Mouse (Mus musculus): ENCODE results near the gene Ifna14. TPM values are rescaled to one million over a fixed set of nuclear protein-coding genes. Genes with fewer than 3 reads are reported as not detected.
"Not testable (repeated sequence)": the region's sequence is repeated elsewhere in the genome, so short reads cannot be mapped to it uniquely, and the experiment has no call there.

The Ifna14 gene
- total RNA-seq (2014; fragmentation: Nextera tagmentation) (not detected in 2 replicates), total RNA-seq (2017) (not detected in 2 replicates)

DNA sequence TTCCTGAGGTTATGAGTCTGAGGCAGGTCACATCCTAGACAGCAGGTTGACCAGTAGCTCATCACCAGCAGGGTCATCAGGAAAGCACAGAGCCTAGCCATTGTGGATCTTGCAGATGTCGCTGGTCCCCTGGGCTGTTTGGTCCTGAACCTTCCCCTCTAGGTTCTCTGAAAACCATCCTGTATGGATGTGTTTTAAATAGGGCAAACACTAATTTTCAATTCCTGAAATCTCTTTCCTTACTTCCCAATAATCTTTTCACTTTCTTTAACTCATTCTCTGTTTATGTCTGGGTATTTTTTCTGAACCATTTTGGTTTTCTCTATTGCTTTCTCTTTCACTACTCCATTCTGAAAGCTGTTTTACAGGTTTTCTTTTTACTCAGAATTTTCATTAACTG, at the start of gene Ifna14:
Gene Ifna14 (minus strand): TSS at position 101 of the 400 bp plus-strand sequence.
- ATAC-seq (replicated peaks; ENCODE audit: poor library complexity, severe bottlenecking): 0 out of 2 replicates have a peak, but pooled peaks have one; percentile 17

GRCm38 (mm10) chr4:88603276-88603675, 31.7 kb upstream of the Ifna14 start, which contains the start of gene Ifna12:
Gene Ifna12 (minus strand): TSS chr4:88603376.
- ATAC-seq (replicated peaks; ENCODE audit: poor library complexity, severe bottlenecking): no peak

- no peak for ATAC-seq (replicated peaks; ENCODE audit: poor library complexity, severe bottlenecking)
Measured at GRCm38 (mm10) chr4:88592285-88592684, 20.7 kb upstream of the Ifna14 start, which contains the start of gene Ifna9. Gene Ifna9 (minus strand): TSS chr4:88592385.

- ATAC-seq (replicated peaks; ENCODE audit: poor library complexity, severe bottlenecking): no peak
Measured at GRCm38 (mm10) chr4:88561791-88562190, 9.8 kb downstream of the Ifna14 start.

GRCm38 (mm10) chr4:88558145-88558544, 13.5 kb downstream of the Ifna14 start, which contains the start of gene Ifna15:
Gene Ifna15 (minus strand): TSS chr4:88558245.
- ATAC-seq (replicated peaks; ENCODE audit: poor library complexity, severe bottlenecking): not testable (repeated sequence)

- peak; percentile 99 for ATAC-seq (replicated peaks; ENCODE audit: poor library complexity, severe bottlenecking)
Measured at GRCm38 (mm10) chr4:88550161-88550945, 21.2 kb downstream of the Ifna14 start.

- no peak for ATAC-seq (replicated peaks; ENCODE audit: poor library complexity, severe bottlenecking)
Measured at GRCm38 (mm10) chr4:88547986-88548385, 23.6 kb downstream of the Ifna14 start.

- ATAC-seq (replicated peaks; ENCODE audit: poor library complexity, severe bottlenecking): peak; percentile 99
Measured at GRCm38 (mm10) chr4:88543649-88544234, 27.9 kb downstream of the Ifna14 start.

DNA sequence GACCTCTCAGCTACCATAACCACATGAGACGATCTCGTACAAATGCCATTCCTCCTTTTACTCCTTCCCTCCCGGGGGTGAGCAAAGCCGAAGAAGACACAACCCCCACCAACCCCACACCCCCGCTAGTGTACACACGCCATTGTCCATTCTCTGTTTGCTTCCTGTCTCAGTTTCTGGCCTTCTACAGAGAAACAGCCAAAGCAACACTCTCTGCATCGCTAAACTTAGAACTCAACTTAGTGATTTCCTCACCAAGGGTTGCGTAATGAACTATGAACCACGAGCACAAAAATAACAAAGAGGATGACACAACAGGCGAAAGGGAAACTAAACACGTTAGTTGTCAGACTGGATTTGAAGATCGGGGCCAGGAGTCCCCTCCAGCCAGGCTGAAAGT, 34.3 kb downstream of the Ifna14 start:
- peak; percentile 97 for ATAC-seq (replicated peaks; ENCODE audit: poor library complexity, severe bottlenecking)

GRCm38 (mm10) chr4:88536640-88537039, 35.0 kb downstream of the Ifna14 start:
- ATAC-seq (replicated peaks; ENCODE audit: poor library complexity, severe bottlenecking): no peak

GRCm38 (mm10) chr4:88535742-88536141, 35.9 kb downstream of the Ifna14 start:
- ATAC-seq (replicated peaks; ENCODE audit: poor library complexity, severe bottlenecking): no peak

- no peak for ATAC-seq (replicated peaks; ENCODE audit: poor library complexity, severe bottlenecking)
Measured at GRCm38 (mm10) chr4:88534903-88535302, 36.7 kb downstream of the Ifna14 start.

DNA sequence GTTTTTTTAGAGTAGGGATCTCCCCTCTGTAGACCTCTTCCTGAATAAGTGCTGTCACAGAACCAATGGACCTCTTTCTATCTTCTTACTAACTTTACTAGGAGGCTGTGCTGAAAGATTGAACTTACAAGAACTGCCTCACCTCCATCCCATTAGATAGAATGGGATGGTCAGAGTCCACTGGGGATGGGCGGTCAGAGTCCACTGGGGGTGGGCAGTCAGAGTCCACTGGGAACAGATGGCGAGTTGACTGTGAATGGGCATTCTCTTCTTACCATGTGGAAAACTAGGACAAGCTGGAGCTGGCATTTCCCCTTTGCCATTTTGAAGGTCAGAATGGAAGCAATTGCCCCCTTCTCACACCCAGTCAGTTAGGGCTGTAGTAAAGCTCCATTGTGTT, 38.1 kb downstream of the Ifna14 start:
- ATAC-seq (replicated peaks; ENCODE audit: poor library complexity, severe bottlenecking): no peak

GRCm38 (mm10) chr4:88530892-88531291, 40.7 kb downstream of the Ifna14 start:
- no peak for ATAC-seq (replicated peaks; ENCODE audit: poor library complexity, severe bottlenecking)

DNA sequence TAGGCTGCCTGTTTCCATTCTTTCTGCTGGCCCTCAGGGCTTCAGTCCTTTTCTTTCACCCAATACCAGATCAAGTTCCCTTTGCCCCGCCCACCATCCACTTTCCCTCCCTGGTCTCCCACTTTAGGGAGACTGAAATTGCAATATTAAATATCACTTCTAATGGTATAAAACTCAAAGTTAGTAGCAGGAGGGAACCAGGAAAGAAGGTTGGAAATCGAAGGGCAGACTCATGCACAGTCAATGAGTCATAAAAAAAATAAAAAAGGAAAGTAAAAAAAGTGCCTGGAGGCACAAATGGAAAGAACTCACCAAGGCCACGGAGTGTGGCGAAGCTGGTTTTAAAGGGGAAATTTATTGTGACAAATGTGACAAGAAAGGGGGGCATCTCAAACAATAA, 41.3 kb downstream of the Ifna14 start:
- no peak for ATAC-seq (replicated peaks; ENCODE audit: poor library complexity, severe bottlenecking)

DNA sequence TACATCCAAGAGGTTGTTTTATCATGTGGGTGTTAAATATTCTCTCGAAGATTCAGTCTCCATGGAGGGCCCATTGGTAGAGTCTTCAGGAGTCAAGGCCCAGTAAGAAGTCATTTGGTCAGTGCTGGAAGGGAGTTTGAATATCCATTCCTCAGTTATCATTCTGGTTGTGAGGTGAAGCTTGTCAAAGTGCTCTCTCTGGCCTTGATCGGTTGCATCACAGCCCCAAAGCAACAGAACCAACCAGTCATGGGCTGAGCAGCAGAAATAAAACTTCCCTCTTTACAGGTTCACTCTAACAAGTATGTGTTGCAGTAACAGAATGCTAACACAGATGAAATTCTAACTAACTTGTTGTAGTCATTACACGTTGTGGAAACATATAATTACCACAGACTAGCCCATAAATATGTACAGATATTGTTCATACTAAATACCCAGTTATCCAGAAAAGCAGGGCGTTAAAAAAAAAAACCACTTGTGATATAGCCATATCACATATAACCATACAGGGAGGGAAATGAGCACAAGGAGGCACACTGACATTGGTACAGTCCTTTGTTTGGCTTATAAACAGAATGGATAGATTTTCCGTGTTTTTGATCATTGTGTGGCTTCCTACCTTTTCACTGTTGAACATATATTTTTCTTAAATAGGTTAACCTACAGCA, 45.1 kb downstream of the Ifna14 start:
- ATAC-seq (replicated peaks; ENCODE audit: poor library complexity, severe bottlenecking): peak; percentile 69

- peak; percentile 76 for ATAC-seq (replicated peaks; ENCODE audit: poor library complexity, severe bottlenecking)
Measured at GRCm38 (mm10) chr4:88525393-88525792, 46.2 kb downstream of the Ifna14 start.

GRCm38 (mm10) chr4:88523241-88523640, 48.4 kb downstream of the Ifna14 start:
- peak; percentile 34; the same call in 1 of the 2 replicates for ATAC-seq (replicated peaks; ENCODE audit: poor library complexity, severe bottlenecking)

DNA sequence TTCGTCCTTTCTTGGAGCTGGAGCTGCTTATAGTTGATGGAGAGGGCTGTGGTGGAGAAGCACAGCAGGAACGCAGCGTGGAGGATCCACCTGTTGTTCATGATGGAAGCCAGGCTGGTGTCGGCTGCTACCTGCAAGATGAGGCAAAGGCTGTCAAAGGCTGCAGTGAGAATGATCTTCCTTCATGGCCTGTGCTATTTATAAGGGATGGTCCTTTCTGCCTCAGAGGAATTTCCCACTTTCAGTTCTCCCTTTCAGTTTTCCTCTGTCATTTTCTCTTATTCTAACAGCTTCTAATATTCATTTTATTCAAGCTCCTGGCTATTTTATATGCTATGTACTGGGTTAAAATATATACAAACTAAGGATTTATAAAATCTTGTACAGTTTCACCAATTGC, 48.9 kb downstream of the Ifna14 start, which contains the start of gene Ifnb1:
Gene Ifnb1 (minus strand): TSS at position 101 of the 400 bp plus-strand sequence.
- ATAC-seq (replicated peaks; ENCODE audit: poor library complexity, severe bottlenecking): 0 out of 2 replicates have a peak, but pooled peaks have one; percentile 33
